Mouse (Mus musculus) urinary bladder, adult 2 months (tissue): Measurements from ENCODE around the gene Ints5. TPM values are rescaled to one million over a fixed set of nuclear protein-coding genes. Genes with fewer than 3 reads are reported as not detected.
"Not testable (repeated sequence)": the region's sequence is repeated elsewhere in the genome, so short reads cannot be mapped to it uniquely, and the experiment has no call there.

Experiments
- DNase-seq: peaks from one replicate; pipeline ENCODE4 v3.0.0; 2022; ENCODE audit warnings: low spot score
- polyA plus RNA-seq: library from polyadenylated mRNA; depleted of rRNA; stranded (reverse); fragments of >200 nt; gene quantifications from 2 replicates; pipeline ENCODE4 v1.2.3, GENCODE M21; 2012; rRNA removed

Ints5 gene
- polyA plus RNA-seq: 15.5 and 16.3 TPM in 2 replicates

DNA sequence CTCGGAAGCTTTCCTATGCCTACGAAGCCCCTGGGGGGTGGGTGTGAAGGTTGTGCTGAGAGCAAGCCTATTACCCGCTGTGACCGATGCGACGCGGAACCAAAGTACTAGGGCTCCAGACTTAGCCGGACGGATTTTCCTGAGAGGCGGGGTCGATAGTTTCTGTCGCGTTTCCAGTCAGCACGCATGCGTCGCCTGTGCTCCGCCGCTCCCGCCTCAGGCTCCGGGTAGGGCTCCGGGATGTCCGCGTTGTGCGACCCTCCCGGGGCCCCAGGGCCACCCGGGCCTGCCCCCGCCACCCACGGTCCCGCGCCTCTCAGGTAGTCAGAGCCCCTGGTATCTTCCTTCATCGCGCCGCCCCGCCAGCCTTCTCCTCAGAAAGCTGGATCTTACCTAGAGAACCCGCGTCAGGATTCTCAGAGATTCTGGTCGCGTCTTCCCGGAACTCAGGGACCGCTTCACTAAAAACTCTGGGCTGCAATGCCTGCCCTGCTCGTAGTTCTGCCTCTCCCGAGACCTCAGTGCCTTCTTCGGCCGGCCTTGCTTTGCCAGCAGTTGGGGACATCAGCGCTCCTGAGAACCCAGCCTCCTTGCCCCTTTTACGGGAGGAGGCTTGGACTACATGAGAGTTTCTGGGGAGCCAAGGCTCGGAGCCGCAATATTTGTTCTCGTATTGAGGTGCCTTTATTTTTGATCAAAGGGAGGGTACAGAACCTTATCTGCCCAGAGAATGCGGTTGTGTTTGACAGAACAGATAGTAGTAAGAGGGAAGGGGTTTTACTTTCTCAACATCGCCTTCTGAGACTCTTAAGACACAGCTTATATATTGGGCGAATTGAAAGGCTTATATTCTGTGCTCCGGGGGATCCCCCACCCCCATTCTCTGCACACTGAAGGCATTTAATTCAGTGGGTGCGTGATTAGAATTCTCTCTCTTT is at the start of gene Ints5:
Gene Ints5 (plus strand): TSS at position 177 of the 938 bp plus-strand sequence.
- DNase-seq: peak; percentile 74

DNA sequence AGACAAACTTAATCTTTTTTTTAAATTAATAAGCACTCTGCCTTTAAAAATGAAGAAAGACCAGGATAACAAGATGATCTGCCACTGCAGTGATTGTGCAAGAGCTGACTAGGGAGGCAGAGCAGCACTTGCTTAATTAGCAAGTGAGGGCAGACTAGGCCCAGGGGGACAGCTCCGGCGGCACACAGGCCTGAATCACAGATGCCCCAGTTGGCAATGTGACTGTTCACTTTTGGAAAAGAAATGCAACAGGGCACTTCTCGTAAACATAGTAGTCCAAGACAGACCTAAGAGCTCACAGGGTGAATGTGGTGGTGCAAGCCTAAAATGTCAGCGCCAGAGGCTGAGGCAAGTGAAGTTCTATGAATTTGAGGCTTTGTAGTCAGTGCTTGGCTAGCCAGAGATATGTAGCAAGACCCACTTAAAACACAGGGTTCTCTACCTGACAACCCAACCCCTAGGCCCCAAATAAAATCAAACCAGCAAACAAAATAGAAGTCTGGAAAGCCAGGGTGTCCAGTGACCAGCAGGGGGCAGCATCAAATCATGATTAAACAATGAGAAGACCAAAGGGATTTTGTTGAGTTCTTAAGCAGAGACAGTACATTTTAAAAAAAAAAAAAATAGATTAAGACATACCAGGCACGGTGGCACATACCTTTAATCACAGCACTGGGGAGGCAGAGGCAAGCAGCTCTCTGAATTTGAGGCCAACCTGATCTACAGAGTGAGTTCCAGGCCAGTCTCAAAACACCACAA is 48.3 kb upstream of the Ints5 start:
- DNase-seq: no peak

DNA sequence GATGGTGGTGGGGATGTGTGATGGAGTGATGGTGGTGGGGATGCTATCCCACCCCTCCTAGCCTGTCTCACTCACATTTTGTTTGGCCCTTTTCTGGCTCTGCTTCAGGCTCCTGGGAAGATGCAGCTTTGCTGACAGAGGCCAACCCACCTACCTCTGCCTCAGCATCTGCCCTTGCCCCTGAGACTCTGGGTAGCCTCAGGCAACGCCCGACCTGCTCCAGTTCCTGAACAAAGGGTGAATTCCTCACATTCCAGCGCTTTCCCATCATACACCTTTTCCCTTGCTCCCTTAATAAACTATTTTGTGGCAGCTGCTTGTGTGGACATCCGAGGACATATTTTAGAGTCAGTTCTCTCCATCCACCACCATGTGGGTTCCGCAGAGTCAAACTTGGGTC is 44.4 kb upstream of the Ints5 start:
- DNase-seq: no peak

DNA sequence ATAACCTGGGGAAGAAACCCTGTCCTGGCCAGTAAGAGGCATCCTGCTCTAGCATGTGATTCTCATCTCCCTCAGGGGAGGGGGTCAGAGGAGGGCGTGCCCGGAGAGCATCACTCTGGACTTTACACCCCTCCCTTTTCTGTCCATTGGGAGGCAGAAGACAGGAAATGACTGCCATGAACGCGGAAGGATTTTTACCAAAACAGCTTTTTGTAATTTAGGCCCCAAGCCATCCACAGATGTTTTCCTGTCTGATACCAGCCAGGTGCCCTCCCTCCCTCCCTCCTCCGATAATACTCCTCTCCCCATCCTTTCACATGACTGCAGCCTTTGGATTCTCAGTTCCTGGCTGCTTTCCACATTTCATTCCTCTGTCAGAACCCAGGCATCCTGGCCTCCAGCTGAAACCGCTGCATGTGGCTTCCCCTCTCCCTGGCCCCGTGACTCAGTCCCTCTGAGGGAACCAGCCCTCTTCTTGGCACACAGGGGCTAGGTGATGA is 42.4 kb upstream of the Ints5 start, which contains the start of gene Lrrn4cl:
Gene Lrrn4cl (plus strand): TSS at position 367 of the 500 bp plus-strand sequence.
- no peak for DNase-seq

GRCm38 (mm10) chr19:8851639-8852038 is 41.2 kb upstream of the Ints5 start:
- no peak for DNase-seq

DNA sequence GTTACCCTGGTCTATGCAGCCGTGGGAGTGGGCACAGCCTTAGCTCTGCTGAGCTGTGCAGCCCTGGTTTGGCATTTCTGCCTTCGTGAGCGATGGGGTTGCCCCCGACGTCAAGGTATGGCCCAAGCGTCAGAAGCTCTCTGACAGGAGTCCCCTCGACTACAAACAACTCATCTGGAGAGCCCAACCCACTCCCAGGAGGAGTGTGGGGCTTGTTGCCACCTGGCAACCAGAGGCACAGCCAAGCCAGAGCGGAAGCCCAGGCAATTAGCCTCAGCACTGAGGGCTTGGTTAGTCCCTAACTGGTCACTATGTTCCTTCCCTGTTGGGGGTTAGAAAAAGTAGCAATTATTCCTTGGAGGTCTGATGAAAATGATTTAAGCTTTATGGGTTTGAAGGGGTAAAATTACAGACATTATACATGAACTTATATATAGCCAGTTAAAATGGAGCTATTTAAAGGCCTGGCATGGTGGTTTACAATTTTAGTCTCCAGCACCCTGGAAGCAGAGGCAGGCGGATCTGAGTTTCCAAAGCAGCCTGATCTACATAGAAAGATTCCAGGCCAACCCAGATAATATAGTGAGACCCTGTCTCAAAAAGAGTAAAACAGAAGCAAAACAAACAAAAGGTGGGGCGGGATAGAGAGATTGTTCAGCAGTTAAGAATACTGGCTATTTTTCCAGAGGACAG is 40.4 kb upstream of the Ints5 start:
- no peak for DNase-seq

DNA sequence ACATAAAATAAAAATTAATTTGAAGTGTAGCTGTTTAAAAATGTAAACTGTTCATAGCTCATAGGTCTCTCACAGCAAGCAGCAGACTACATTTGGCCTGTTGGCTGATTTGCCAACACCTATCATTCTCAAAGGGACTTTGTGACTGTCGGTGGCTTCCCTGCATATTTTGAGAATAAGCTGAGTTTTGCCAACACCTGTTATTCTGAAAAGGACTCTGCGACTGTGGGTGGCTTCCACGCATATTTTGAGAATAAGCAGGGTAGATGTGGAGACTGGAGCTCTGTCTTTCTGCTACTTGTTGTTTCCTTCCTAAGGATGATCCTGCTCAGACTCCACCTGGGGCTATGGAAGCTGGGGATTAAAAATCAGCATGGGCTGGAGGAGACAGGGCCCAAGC is 39.7 kb upstream of the Ints5 start:
- no peak for DNase-seq

DNA sequence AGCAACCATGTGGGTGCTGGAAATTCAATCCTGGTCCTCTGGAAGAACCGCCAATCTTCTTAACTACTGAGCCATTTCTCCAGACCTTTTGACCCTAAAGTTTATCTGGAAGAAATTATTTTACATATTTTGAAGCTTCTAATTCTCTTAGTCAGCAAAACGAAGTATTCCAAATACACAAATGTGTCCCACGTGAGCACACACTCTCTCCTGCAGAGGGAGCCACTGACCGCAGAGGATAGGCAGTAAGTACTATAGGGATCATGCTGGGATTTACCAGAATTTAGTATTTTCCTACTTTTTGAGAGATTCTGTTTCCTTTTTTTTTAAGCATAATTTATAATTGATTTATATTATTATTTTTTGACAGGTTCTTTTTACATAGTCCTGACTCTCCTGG is 35.1 kb upstream of the Ints5 start:
- DNase-seq: no peak

DNA sequence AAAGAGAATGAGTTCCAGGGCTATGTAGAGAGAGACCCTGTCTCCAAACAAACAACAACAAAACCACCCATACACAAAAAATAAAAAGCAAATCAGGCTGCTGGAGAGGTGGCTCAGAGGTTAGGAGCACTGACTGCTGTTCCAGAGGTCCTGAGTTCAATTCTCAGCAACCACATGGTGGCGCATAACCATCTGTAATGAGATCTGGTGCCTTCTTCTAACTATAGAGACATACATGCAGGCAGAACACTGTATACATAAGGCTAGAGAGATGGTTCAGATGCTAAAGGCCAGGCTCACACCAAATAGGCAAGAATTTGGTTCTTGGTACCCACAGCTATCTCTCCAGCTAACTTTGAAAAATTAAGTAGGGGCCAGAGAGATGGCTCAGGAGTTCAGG is 33.8 kb upstream of the Ints5 start:
- no peak for DNase-seq

GRCm38 (mm10) chr19:8864265-8864664 is 28.5 kb upstream of the Ints5 start:
- DNase-seq: no peak

- DNase-seq: not testable (repeated sequence)
These were observed 22.4 kb upstream of the Ints5 start for GRCm38 (mm10) chr19:8870381-8870780.

- DNase-seq: no peak
These were observed 22.0 kb upstream of the Ints5 start for GRCm38 (mm10) chr19:8870838-8871237.

DNA sequence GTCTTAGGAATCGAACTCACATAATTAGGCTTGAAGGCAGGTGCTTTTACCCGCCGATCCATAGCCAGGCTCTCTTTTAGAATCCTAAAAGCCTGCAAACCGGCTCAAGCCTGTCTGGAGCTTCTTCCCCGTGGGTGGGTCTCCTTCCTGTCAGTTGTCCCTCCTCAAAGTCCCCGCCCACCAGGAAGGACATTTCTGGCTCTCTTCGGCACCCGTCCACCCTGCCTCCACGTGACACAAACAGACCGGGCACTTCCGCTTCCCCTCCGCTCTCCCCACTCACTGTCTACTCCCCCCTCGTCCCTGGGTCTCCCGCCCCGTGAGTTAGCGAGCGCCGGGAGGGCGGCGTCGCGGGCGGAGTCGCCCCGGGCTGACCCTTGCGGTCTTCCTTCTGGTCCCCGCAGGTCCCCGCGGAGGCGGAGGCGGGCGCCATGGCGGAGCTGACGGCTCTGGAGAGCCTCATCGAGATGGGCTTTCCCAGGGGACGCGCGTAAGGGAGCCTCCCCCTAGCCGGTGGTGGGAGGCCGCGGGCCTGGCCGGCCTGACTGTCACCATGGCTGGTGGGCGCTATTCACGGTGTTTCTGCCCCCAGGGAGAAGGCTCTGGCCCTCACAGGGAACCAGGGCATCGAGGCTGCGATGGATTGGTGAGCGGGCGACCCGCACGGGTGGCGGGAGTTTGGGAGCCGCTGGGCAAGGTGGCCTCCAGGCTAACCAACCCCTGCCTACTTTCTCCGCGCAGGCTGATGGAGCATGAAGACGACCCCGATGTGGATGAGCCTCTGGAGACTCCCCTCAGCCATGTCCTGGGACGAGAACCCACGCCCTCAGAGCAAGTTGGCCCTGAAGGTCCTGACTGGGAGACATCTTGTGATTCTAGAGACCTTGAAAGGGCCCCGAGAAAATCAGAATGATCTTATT is 21.3 kb upstream of the Ints5 start, which contains the start of gene Ubxn1:
Gene Ubxn1 (plus strand): TSS at position 230 of the 920 bp plus-strand sequence.
- peak; percentile 96 for DNase-seq

DNA sequence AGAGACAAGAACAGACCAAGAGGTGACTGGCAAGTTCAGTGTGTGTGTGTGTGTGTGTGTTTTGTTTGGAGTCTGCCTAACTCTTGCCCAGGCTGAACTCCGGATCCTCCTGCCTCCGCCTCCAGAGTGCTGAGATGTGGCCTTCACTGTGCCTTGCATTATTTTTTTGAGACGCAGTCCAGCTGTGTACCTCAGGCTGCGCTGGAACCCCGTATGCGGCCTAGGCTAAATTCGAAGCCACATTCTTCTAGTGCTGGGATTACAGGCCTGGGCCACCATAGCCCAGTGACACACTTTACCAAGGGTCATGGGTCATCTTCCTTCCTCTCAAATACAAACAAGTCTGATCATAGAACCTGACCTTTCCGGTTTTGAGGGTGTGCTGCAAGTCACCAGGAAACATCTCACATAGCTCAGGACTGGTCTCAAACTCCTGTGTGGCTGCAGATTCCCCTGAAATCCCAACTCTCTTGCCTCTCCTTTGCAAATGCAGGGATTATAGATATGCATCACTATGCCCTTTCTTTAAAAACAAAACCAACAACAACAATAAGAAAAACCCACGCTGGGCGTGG is 20.5 kb upstream of the Ints5 start:
- DNase-seq: no peak

DNA sequence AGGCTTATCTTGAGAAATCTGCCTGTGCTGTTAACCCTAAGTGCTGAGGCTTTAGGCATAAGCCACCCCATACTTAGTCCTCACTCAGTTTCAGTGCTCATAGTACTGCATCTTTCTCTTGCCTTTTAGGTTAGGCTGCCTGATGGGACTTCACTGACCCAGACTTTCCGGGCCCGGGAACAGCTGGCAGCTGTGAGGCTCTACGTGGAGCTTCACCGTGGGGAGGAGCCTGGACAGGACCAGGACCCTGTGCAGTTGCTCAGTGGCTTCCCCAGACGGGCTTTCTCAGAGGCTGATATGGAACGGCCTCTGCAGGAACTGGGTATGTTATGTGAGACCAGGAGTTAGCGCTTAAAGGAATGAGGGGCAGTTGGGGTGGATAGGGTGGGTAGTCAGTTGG is 17.8 kb upstream of the Ints5 start:
- DNase-seq: no peak

DNA sequence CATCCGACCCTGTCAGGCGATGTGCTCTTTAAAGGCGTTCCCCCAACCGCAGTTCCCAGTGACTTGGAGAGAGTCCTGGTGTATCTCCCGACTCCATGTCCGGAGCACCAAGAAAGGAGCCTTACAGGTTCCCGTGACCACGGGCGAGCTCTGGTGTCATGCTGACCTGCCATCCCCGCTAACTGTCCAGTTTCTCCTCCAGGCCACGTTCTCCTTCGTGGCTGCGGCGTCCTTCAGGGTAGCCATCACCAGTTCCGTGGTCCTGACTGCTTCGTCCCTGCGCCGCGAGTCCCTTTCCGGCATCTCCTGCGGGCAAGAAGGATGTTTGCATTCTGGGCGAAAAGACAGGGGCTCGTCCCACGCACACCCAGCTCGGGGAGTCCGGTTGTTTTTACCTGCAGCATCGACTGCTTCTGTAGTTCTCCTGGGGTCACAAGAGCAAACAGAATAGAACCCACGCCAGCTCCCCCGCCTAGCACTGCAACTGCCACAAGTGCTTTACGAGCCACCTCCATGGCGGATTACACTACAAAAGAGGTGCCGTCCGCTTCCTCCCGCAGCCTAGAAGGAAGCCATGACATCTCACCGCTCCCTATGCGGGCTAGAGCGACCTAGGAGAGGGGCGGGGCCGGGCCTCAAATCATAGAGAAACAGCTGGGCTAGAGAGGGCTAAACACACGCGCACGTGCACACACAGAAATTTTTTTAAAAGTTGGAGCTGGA is 12.3 kb upstream of the Ints5 start, which contains the start of gene Uqcc3:
Gene Uqcc3 (minus strand): TSS at position 613 of the 723 bp plus-strand sequence.
- peak; percentile 79 for DNase-seq

- no peak for DNase-seq
These were observed 11.8 kb upstream of the Ints5 start for GRCm38 (mm10) chr19:8881034-8881392.

DNA sequence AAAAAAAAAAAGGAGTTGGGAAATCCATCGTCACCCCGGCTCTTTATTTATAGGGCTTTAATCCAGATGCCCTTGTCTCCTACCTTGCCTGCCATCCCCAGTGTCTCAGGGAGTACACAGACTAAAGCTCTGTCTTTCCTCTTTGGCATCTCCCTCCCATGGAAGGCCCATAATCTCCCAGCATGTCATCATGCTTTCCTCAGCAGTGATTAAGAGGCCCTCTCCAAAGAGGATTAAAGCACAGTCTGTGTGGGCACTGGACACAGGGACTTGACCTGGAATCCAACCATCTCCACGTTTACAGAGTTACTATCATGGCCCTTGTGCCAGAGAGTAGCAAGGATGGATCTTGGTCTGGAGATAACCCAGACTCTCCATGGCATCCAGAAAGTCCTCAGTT is 9.2 kb upstream of the Ints5 start, which contains the start of the genes Lbhd1 and Gm49403:
Gene Lbhd1 (plus strand): TSS at position 117 of the 400 bp plus-strand sequence.
Gene Gm49403 (plus strand): TSS at position 315 of the 400 bp plus-strand sequence.
- no peak for DNase-seq

DNA sequence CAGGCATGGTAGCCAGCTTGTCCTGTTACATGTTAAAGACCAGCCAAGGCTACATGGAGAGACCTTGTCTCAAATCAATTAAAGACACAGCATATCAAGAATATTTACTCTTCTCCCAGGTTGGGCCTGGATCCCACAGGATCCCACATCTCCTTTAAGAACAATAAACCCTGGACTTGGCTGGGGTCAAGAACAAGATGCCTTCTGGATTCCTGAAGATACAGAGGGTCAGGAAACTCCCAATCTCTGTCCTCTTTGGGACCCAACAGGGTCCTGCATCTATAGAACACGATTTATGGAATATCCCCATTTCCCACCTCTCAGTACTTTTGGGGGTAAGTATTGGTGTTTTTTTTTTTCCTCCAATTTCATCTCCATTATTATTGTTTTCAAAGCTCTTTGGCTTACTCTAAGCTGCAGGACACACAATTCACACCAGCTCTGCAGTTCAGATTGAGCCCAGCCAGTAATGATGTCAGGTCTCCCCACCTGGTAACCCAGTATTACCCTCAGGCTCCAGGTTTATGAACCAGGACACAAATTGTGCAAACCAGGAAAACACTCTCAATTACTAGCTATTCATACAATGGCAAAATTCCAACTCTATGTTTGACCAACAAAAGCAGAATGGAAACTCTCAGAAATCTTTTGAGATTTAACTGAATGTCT is 5.8 kb upstream of the Ints5 start:
- DNase-seq: no peak
